Mouse (Mus musculus): Measurements from ENCODE around the gene Cntrl. TPM values are rescaled to one million over a fixed set of nuclear protein-coding genes. Genes with fewer than 3 reads are reported as not detected.

The Cntrl gene
- polyA plus RNA-seq, 1 experiment from 2014 or later: 20.0 TPM

GRCm38 (mm10) chr2:35087418-35087817 lies 21.9 kb upstream of the Cntrl start:
- 82% methylated on average over 4 of the region's 4 CpGs for WGBS
- no peak for ATAC-seq (ENCODE audit: low FRiP score, low read depth)
- no peaks in the 10 kb centered on the region for H3K9me3 ChIP-seq
- no peak overlapping the region for H3K27ac ChIP-seq
- no peak overlapping the region for H3K9ac ChIP-seq
- no peak overlapping the region for H3K4me2 ChIP-seq (replicated peaks)
- H3K27me3 ChIP-seq (replicated peaks): no peaks in the 10 kb centered on the region
- no peaks in the 10 kb centered on the region for H3K36me3 ChIP-seq
- H3K4me1 ChIP-seq: no peaks in the 10 kb centered on the region
- H3K4me3 ChIP-seq: no peak overlapping the region

DNA sequence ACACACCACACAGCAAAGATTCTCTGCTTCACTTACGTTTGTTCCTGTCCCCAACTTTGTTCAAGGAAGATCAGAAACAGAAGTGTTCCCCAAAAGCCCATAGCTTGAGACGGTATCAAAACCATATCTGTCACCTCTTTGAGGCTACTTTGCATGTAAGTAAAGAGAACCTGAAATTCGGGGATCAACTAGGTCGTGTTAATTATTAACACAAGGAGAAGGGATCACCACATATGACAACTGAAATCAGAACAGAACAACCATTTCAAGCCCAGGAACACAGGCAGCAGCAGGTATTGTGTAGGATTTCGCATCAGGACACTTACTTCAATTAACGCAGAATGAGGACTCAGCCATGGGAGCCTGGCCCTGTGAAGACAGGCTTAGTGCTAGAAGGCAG lies 8.8 kb upstream of the Cntrl start:
- H3K27ac ChIP-seq: no peak overlapping the region
- H3K9ac ChIP-seq: no peak overlapping the region
- no peak overlapping the region for H3K4me3 ChIP-seq
- WGBS: 87% methylated on average over 6 of the region's 6 CpGs
- no peaks in the 10 kb centered on the region for H3K9me3 ChIP-seq
- H3K4me2 ChIP-seq (replicated peaks): no peak overlapping the region
- no peaks in the 10 kb centered on the region for H3K4me1 ChIP-seq
- ATAC-seq (ENCODE audit: low FRiP score, low read depth): no peak
- H3K36me3 ChIP-seq: no peaks in the 10 kb centered on the region
- no peaks in the 10 kb centered on the region for H3K27me3 ChIP-seq (replicated peaks)

GRCm38 (mm10) chr2:35101443-35101842 lies 7.8 kb upstream of the Cntrl start, which contains the start of gene AI182371:
Gene AI182371 (minus strand): TSS chr2:35101543.
- H3K4me3 ChIP-seq: no peak within 1 kb of the TSS
- no peak for ATAC-seq (ENCODE audit: low FRiP score, low read depth)
- no peak within 1 kb of the TSS for H3K27ac ChIP-seq
- no peak within 1 kb of the TSS for H3K4me2 ChIP-seq (replicated peaks)
- no peak within 1 kb of the TSS for H3K9ac ChIP-seq
- H3K27me3 ChIP-seq (replicated peaks): no peaks in the 10 kb centered on the region
- H3K4me1 ChIP-seq: no peaks in the 10 kb centered on the region
- no peaks in the 10 kb centered on the region for H3K9me3 ChIP-seq
- 98% methylated on average over 3 of the region's 3 CpGs for WGBS
- no peaks in the 10 kb centered on the region for H3K36me3 ChIP-seq

DNA sequence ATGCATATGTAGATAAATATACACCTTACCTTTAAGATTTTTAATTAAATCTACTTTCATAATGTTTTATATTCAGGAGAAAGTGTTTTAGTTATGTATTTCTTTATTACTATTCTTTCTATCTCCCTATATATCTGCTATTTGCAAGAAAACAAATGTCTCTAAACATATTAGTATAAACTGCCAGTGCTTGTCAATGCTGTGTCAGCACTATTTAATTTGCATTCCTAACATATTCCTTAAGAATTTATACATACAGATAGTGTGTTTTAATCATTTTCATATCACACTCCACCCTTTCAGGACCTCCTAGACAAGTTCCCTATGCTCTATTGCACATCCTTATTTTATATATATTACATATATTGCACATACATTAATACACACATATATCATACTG lies 6.5 kb upstream of the Cntrl start:
- H3K9ac ChIP-seq: no peak overlapping the region
- H3K4me1 ChIP-seq: no peaks in the 10 kb centered on the region
- no peaks in the 10 kb centered on the region for H3K27me3 ChIP-seq (replicated peaks)
- H3K9me3 ChIP-seq: no peaks in the 10 kb centered on the region
- no peak overlapping the region for H3K4me3 ChIP-seq
- H3K4me2 ChIP-seq (replicated peaks): no peak overlapping the region
- no peaks in the 10 kb centered on the region for H3K36me3 ChIP-seq
- ATAC-seq (ENCODE audit: low FRiP score, low read depth): no peak
- no peak overlapping the region for H3K27ac ChIP-seq

- no peaks in the 10 kb centered on the region for H3K4me1 ChIP-seq
- H3K27me3 ChIP-seq (replicated peaks): no peaks in the 10 kb centered on the region
- no peak overlapping the region for H3K9ac ChIP-seq
- H3K4me2 ChIP-seq (replicated peaks): no peak overlapping the region
- 66% methylated on average over 5 of the region's 5 CpGs for WGBS
- H3K27ac ChIP-seq: no peak overlapping the region
- no peaks in the 10 kb centered on the region for H3K36me3 ChIP-seq
- no peak overlapping the region for H3K4me3 ChIP-seq
- ATAC-seq (ENCODE audit: low FRiP score, low read depth): no peak
- no peaks in the 10 kb centered on the region for H3K9me3 ChIP-seq
Observed at GRCm38 (mm10) chr2:35103558-35103957, 5.7 kb upstream of the Cntrl start.

DNA sequence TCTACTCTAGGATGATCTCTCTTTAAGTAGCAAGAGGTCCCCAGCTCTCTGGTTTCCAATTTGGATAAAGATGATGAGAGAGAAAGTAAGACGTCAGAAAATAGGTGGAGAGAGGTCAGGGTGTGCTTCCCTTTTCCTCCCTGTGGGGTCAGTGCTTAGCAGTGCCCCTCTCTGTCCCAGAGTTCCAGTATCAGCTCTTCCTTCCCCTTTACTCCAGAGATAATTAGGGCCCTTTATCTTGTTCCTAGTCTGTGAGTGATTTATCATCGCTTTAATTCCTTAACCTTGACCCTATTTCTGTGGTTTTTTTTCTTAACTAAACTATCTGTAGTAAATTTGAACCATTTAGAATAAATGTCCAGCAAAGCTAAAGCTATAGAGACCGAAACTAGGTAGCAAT lies 4.4 kb upstream of the Cntrl start:
- Histone ChIP-seq H3K4me3 (no peak overlapping the region), H3K36me3 (no peaks in the 10 kb centered on the region), H3K4me1 (peaks cover under 1% of the 10 kb centered on the region; the same call in 1 of the 2 replicates), H3K27me3 (replicated peaks) (no peaks in the 10 kb centered on the region), H3K4me2 (replicated peaks) (no peak overlapping the region), H3K9me3 (no peaks in the 10 kb centered on the region), H3K27ac (no peak overlapping the region), H3K9ac (no peak overlapping the region)
- 65% methylated on average over 3 of the region's 3 CpGs for WGBS
- no peak for ATAC-seq (ENCODE audit: low FRiP score, low read depth)

- H3K27me3 ChIP-seq (replicated peaks): no peaks in the 10 kb centered on the region
- H3K4me3 ChIP-seq: no peak overlapping the region
- no peaks in the 10 kb centered on the region for H3K36me3 ChIP-seq
- no peaks in the 10 kb centered on the region for H3K9me3 ChIP-seq
- H3K9ac ChIP-seq: no peak overlapping the region
- H3K4me2 ChIP-seq (replicated peaks): no peak overlapping the region
- ATAC-seq (ENCODE audit: low FRiP score, low read depth): no peak
- WGBS: 64% methylated on average over 5 of the region's 5 CpGs
- peaks cover 3% of the 10 kb centered on the region; the same call in 1 of the 2 replicates for H3K4me1 ChIP-seq
- H3K27ac ChIP-seq: no peak overlapping the region
Observed at GRCm38 (mm10) chr2:35107984-35108635, 1.2 kb upstream of the Cntrl start.

- Histone ChIP-seq H3K4me3 (peak overlapping the region; percentile 80), H3K9ac (peak overlapping the region; percentile 78), H3K9me3 (no peaks in the 10 kb centered on the region), H3K27ac (no peak overlapping the region), H3K4me2 (replicated peaks) (peak overlapping the region; percentile 77), H3K36me3 (peaks cover 4% of the 10 kb centered on the region; the same call in 1 of the 2 replicates), H3K4me1 (peaks cover 3% of the 10 kb centered on the region; the same call in 1 of the 2 replicates), H3K27me3 (replicated peaks) (no peaks in the 10 kb centered on the region)
- 48% methylated on average over 3 of the region's 3 CpGs for WGBS
- ATAC-seq (ENCODE audit: low FRiP score, low read depth): peak; percentile 45
Observed at GRCm38 (mm10) chr2:35108712-35109111, 580 bp upstream of the Cntrl start.

GRCm38 (mm10) chr2:35109924-35110304 lies 622 bp downstream of the Cntrl start:
- H3K36me3 ChIP-seq: peaks cover 4% of the 10 kb centered on the region; the same call in 1 of the 2 replicates
- H3K9ac ChIP-seq: peak overlapping the region; percentile 78
- H3K27me3 ChIP-seq (replicated peaks): no peaks in the 10 kb centered on the region
- 1% methylated on average over 13 of the region's 13 CpGs for WGBS
- H3K27ac ChIP-seq: peak overlapping the region; percentile 68
- peaks cover 3% of the 10 kb centered on the region; the same call in 1 of the 2 replicates for H3K4me1 ChIP-seq
- ATAC-seq (ENCODE audit: low FRiP score, low read depth): no peak
- H3K9me3 ChIP-seq: no peaks in the 10 kb centered on the region
- peak overlapping the region; percentile 77 for H3K4me2 ChIP-seq (replicated peaks)
- peak overlapping the region; percentile 80 for H3K4me3 ChIP-seq

GRCm38 (mm10) chr2:35110521-35110920 lies 1.2 kb downstream of the Cntrl start:
- WGBS: 77% methylated on average over 2 of the region's 2 CpGs
- H3K27me3 ChIP-seq (replicated peaks): no peaks in the 10 kb centered on the region
- H3K4me3 ChIP-seq: no peak overlapping the region

DNA sequence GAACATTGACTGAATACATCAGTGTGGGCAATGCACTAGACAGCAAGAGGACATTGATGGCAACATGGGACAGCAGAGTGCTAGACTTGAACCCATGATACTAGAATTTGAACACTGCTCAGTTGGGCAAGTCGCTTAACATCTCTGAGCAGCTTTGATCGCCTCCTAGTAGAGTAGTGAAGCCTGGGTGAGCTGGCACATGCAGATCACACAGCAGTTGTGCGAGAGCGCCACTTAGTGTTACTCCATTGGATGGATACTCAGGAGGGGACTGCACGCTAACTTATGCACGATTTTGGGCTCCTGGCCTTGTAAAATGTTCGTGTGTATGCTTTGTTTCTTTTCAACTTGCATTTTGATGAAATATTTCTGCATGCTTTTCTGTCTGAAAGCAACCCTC lies 15.4 kb downstream of the Cntrl start:
- WGBS: 79% methylated on average over 7 of the region's 7 CpGs

More at GRCm38 (mm10) chr2:35110521-35110920, 1.2 kb downstream of the Cntrl start:
- H3K4me2 ChIP-seq (replicated peaks): peak overlapping the region; percentile 22; the same call in 1 of the 2 replicates
- ATAC-seq (ENCODE audit: low FRiP score, low read depth): no peak
- no peak overlapping the region for H3K9ac ChIP-seq
- H3K9me3 ChIP-seq: no peaks in the 10 kb centered on the region
- peaks cover 3% of the 10 kb centered on the region; the same call in 1 of the 2 replicates for H3K4me1 ChIP-seq
- no peak overlapping the region for H3K27ac ChIP-seq
- H3K36me3 ChIP-seq: peaks cover 4% of the 10 kb centered on the region; the same call in 1 of the 2 replicates

GRCm38 (mm10) chr2:35131491-35131890 lies 22.2 kb downstream of the Cntrl start:
- ATAC-seq (ENCODE audit: low FRiP score, low read depth): 0 out of 2 replicates have a peak, but pooled peaks have one; percentile 41
- H3K4me3 ChIP-seq: no peak overlapping the region
- no peak overlapping the region for H3K27ac ChIP-seq

More for the DNA sequence above, 15.4 kb downstream of the Cntrl start:
- no peak for ATAC-seq (ENCODE audit: low FRiP score, low read depth)
- no peaks in the 10 kb centered on the region for H3K9me3 ChIP-seq
- no peak overlapping the region for H3K9ac ChIP-seq
- H3K4me3 ChIP-seq: no peak overlapping the region
- H3K4me1 ChIP-seq: no peaks in the 10 kb centered on the region
- no peak overlapping the region for H3K4me2 ChIP-seq (replicated peaks)
- H3K27me3 ChIP-seq (replicated peaks): no peaks in the 10 kb centered on the region
- no peak overlapping the region for H3K27ac ChIP-seq
- H3K36me3 ChIP-seq: peaks cover 32% of the 10 kb centered on the region

More at GRCm38 (mm10) chr2:35131491-35131890, 22.2 kb downstream of the Cntrl start:
- Histone ChIP-seq H3K9ac (no peak overlapping the region), H3K27me3 (replicated peaks) (no peaks in the 10 kb centered on the region), H3K9me3 (no peaks in the 10 kb centered on the region), H3K4me1 (peaks cover 6% of the 10 kb centered on the region), H3K36me3 (peaks cover 13% of the 10 kb centered on the region), H3K4me2 (replicated peaks) (peak overlapping the region; percentile 64)

Measured in neural tube, embryonic 12.5 days (tissue).